Mouse (Mus musculus) midbrain, embryonic 11.5 days (tissue): ENCODE measurements around the gene Sstr3. TPM values are rescaled to one million over a fixed set of nuclear protein-coding genes. Genes with fewer than 3 reads are reported as not detected.

Experiments used
- ATAC-seq: fragments of 200-750 bp; cut with Nextera tagmentation; 2 replicates; pipeline ENCODE4 v1.8.0; 2017; ENCODE audit warnings: moderate TSS enrichment, moderate library complexity; ENCODE audit not compliant: low FRiP score
- DNase-seq: peaks from one replicate; pipeline ENCODE4 v3.0.0; 2015; ENCODE audit warnings: low spot score; ENCODE audit errors: missing footprints
- H3K27ac ChIP-seq: fragments of 300-500 bp; sonication (generic); 2 replicates; pipeline ENCODE4 v1.5.1; 2014; ENCODE audit warnings: low read depth, low read length
- H3K27me3 ChIP-seq: fragments of 300-500 bp; sonication (generic); 2 replicates; pipeline ENCODE4 v1.6.1; 2014; ENCODE audit warnings: mild to moderate bottlenecking, low read length, moderate library complexity, mixed read lengths; ENCODE audit not compliant: control insufficient read depth, insufficient read depth
- H3K36me3 ChIP-seq: fragments of 300-500 bp; sonication (generic); 2 replicates; pipeline ENCODE4 v1.6.1; 2014; ENCODE audit warnings: mild to moderate bottlenecking, low read length, moderate library complexity, mixed read lengths; ENCODE audit not compliant: control insufficient read depth, insufficient read depth
- H3K4me1 ChIP-seq: fragments of 300-500 bp; sonication (generic); 2 replicates; pipeline ENCODE4 v1.6.1; 2014; ENCODE audit warnings: low read length; ENCODE audit not compliant: control insufficient read depth, insufficient read depth
- H3K4me2 ChIP-seq: fragments of 300-500 bp; sonication (generic); 2 replicates; pipeline ENCODE4 v1.6.1; 2014; ENCODE audit warnings: mild to moderate bottlenecking, moderate library complexity
- H3K4me3 ChIP-seq: fragments of 300-500 bp; sonication (generic); 2 replicates; pipeline ENCODE4 v1.5.1; 2014; ENCODE audit warnings: low read depth, low read length
- H3K9ac ChIP-seq: fragments of 300-500 bp; sonication (generic); 2 replicates; pipeline ENCODE4 v1.6.1; 2014; ENCODE audit warnings: low read length
- H3K9me3 ChIP-seq: fragments of 300-500 bp; sonication (generic); 2 replicates; pipeline ENCODE4 v1.6.1; 2016; ENCODE audit warnings: low read length; ENCODE audit not compliant: control insufficient read depth
- WGBS: fragments of 180-500 bp; shearing (Covaris S2); extraction: QIAGEN DNeasy Blood & Tissue Kit; methylation state at CpG from one replicate; pipeline ENCODE4 v1.1.7; 2014; 5-methylcytosine and 5-hydroxymethylcytosine counted together
- polyA plus RNA-seq: library from polyadenylated mRNA; unstranded; fragments of >200 nt; fragmentation: Nextera tagmentation; extraction: Ambion mirVana; gene quantifications from 2 replicates; pipeline ENCODE4 v1.2.1, GENCODE M21; 2014

Gene Sstr3
- polyA plus RNA-seq, 1 experiment from 2014 or later, result not detected

DNA sequence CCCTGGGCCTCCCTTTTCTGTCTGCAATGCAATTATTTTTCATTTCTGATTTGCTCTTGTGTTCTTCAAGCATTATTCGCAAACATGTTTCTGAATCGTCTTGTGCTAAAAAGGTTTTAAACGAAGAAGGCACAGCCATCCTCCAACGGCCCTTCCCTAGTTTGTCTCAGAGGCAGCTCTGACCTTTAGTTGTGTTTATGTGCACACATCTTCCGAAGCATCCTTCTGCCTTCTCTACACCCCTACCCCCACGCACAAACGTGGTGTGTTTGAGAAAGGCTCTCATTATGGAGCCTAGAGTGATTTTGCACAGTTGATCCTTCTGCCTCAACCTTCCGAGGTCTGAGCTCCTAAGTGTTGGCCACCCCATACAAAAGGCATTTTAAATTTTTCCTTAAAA lies 4.2 kb upstream of the Sstr3 start:
- H3K9ac ChIP-seq, result no peak overlapping the region
- no peaks in the 10 kb centered on the region for H3K36me3 ChIP-seq
- H3K27ac ChIP-seq, result no peak overlapping the region
- 74% methylated on average over 8 of the region's 8 CpGs for WGBS
- H3K4me3 ChIP-seq, result no peak overlapping the region
- peaks cover 8% of the 10 kb centered on the region for H3K4me1 ChIP-seq
- no peak overlapping the region for H3K4me2 ChIP-seq
- ATAC-seq (no peak), DNase-seq (peak; percentile 79)
- H3K27me3 ChIP-seq, result no peaks in the 10 kb centered on the region
- no peaks in the 10 kb centered on the region for H3K9me3 ChIP-seq

DNA sequence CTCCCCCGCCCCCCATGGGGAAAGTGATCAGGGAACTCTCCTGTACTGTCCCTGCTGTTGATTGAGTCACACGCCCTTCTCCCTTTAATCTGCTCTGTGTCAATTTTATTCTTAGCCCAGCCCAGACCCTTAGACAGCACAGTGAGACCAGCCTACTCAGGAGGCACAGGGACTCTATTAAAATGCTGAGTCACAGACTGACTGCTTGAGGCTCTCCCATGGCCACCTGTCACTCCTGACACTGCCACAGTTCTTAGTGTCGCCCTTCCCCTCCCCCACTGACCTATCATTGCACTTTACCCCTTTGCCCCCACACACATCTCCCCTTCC lies 3.8 kb upstream of the Sstr3 start:
- H3K27me3 ChIP-seq, result no peaks in the 10 kb centered on the region
- WGBS, result 37% methylated on average over 3 of the region's 3 CpGs
- peak; percentile 33; the same call in 1 of the 2 replicates for ATAC-seq
- H3K27ac ChIP-seq, result no peak overlapping the region
- H3K4me1 ChIP-seq, result peaks cover 8% of the 10 kb centered on the region
- no peak overlapping the region for H3K4me3 ChIP-seq
- no peak overlapping the region for H3K4me2 ChIP-seq
- H3K9me3 ChIP-seq, result no peaks in the 10 kb centered on the region
- H3K9ac ChIP-seq, result no peak overlapping the region; the same call in 1 of the 2 replicates
- DNase-seq, result peak; percentile 60
- H3K36me3 ChIP-seq, result no peaks in the 10 kb centered on the region

DNA sequence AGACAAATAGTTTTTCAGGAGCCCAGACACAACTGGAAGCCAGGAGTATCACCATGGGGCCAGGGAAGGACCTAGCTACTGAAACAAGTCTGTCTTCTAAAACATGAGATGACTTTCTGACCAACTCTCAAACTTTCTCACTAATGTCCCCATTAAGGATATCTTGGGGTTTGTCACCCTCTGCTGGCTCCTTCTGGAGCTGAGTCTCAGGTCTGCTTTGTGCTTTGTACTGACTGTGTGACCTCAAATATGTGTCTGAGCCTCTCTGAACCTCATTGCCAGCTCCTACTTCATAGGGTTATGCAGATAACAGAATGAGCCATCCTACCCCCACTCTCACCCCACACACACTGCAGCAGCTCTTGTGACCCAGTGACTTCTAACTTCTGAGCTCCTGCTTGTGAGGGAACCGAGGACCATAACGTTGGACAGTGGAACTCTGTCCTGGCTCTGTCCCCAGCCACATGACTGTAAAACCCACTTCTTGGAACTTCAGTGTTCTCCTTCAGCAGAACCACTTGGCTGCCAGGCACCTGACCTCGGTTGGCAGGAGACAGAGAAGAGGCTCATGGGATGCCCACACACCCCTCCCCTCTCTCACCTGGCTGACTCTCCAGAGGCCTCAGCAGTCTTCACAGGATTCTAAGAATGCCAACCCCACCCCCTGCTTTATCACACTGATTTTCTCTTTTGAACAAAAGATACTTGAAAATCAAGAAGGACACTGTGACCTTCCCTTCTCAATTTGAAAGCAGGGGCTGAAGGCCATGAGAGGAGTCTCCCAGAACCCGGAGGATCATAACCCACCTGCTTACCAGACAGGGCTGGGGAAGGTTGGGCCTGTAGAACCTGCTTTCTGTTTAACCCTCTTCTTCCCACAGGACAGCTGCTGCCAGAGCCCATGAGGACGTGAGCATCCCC lies 3.2 kb upstream of the Sstr3 start:
- Histone ChIP-seq H3K4me3 (no peak overlapping the region), H3K27me3 (no peaks in the 10 kb centered on the region), H3K9me3 (no peaks in the 10 kb centered on the region), H3K36me3 (no peaks in the 10 kb centered on the region), H3K27ac (no peak overlapping the region), H3K9ac (no peak overlapping the region; the same call in 1 of the 2 replicates), H3K4me1 (peaks cover 8% of the 10 kb centered on the region), H3K4me2 (no peak overlapping the region)
- ATAC-seq, result no peak
- WGBS, result 59% methylated on average over 5 of the region's 5 CpGs
- peak; percentile 23 for DNase-seq

DNA sequence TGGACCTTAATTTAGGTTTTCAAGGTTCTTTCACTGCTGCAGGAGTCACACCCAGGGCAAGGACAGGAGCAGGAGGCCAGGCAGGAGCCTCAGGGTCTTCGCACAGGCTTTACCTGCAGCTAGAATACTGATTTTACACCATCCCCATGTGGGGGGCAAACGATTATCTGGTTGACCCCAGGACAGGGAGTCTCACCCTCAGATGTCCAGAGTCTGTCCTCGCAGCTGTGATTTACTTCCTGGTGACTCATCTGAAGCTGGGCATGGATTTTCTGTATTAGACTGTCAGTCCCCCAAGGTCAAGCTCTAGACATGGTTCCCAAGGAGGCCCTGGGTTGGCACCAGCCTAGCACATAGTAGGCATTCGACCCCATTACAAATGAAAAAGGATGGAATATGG lies 1.6 kb upstream of the Sstr3 start:
- Histone ChIP-seq H3K36me3 (no peaks in the 10 kb centered on the region), H3K9me3 (no peaks in the 10 kb centered on the region), H3K27ac (no peak overlapping the region), H3K9ac (no peak overlapping the region), H3K4me2 (no peak overlapping the region), H3K27me3 (no peaks in the 10 kb centered on the region), H3K4me3 (no peak overlapping the region), H3K4me1 (peaks cover 8% of the 10 kb centered on the region)
- WGBS, result 83% methylated on average over 4 of the region's 4 CpGs
- DNase-seq (peak; percentile 68), ATAC-seq (no peak)

DNA sequence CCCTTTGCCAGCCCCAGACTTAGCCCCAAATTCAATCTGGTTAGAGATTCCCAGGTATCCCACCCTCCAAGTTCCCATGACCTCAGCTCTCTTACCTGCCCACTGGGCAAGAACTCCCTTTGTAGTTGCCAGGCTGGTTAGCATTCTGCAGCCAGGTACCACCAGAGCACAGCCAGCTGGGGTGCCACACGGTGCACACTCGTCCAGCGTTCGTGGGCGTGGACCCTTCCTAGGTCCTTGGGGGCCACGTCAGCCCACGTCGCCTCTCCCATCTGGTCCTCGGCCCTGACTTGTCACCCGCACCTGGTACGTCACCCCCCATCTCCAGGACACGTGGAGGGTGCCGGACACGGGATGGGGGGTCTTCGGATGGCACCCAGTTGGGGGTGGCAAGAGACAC lies 444 bp downstream of the Sstr3 start:
- Histone ChIP-seq H3K9ac (no peak overlapping the region), H3K36me3 (no peaks in the 10 kb centered on the region), H3K4me2 (no peak overlapping the region), H3K4me3 (no peak overlapping the region), H3K27me3 (no peaks in the 10 kb centered on the region; the same call in 1 of the 2 replicates), H3K27ac (no peak overlapping the region), H3K9me3 (no peaks in the 10 kb centered on the region), H3K4me1 (peaks cover 8% of the 10 kb centered on the region)
- ATAC-seq, result no peak
- 80% methylated on average over 15 of the region's 15 CpGs for WGBS
- DNase-seq, result peak; percentile 56

DNA sequence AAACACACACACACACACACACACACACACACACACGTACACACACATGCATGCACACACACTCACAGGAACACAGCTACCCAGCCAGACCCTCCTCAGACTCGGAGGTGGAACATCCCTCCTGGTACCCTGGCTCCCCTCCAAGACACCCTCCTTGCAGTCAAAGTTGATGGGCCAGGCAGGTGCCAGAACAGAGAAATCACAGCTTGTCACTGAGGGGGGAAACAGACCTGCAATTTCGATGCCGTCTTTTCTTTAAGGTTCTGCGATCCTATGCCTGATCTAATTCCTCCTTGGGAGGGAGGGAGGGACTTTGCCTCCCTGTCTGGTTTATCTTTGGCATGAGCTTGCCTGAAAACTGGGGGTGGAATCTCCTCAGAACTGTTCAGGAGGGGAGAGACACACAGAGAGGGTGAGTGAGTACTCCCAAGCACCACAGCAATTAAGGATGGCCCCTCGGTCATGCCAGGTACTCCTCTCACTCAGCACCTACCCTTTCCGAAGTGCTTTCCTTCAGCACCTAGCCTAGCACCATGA lies 1.6 kb downstream of the Sstr3 start:
- Histone ChIP-seq H3K4me3 (no peak overlapping the region), H3K9ac (no peak overlapping the region), H3K4me1 (0 out of 2 replicates have a peak, but pooled peaks cover 2% of the 10 kb centered on the region), H3K36me3 (no peaks in the 10 kb centered on the region), H3K9me3 (no peaks in the 10 kb centered on the region), H3K27ac (no peak overlapping the region), H3K4me2 (no peak overlapping the region), H3K27me3 (no peaks in the 10 kb centered on the region; the same call in 1 of the 2 replicates)
- DNase-seq, result peak; percentile 64
- no peak for ATAC-seq
- WGBS, result 81% methylated on average over 7 of the region's 7 CpGs

DNA sequence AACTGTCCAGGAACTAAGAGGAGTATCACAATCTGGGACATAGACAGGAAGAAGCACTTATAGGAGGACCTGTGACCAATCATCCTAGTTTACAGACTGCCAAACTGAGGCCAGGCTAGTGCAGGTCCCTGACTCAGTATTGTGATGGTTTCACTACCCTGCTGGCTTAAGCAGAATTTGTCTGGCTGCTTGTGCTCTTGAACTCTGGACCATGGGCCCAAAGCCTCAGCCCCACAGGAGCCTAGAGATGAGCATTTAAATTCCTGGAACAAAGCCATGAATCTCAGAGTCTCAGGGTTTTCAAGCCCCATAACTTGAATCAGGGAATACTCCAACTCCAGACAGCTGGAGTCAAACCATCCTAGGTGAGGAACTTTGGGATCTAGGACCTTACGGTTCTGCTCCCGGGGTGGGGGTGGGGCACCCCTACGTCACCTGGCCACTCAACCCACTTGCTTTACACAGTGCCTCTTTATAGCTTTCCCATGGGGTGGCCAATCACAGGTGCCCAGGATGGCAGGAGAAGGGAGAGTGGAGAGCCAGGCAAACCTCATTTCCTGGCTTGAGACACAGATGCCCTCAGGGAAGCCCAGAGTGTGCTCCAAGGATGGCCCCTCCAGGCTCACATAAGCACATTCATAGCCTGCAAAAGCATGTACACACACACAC lies 2.3 kb downstream of the Sstr3 start:
- Histone ChIP-seq H3K27ac (no peak overlapping the region), H3K27me3 (no peaks in the 10 kb centered on the region; the same call in 1 of the 2 replicates), H3K9ac (no peak overlapping the region), H3K4me1 (0 out of 2 replicates have a peak, but pooled peaks cover 2% of the 10 kb centered on the region), H3K9me3 (no peaks in the 10 kb centered on the region), H3K36me3 (no peaks in the 10 kb centered on the region), H3K4me3 (no peak overlapping the region), H3K4me2 (no peak overlapping the region)
- DNase-seq (peak; percentile 62), ATAC-seq (no peak)
- 82% methylated on average over 3 of the region's 3 CpGs for WGBS

DNA sequence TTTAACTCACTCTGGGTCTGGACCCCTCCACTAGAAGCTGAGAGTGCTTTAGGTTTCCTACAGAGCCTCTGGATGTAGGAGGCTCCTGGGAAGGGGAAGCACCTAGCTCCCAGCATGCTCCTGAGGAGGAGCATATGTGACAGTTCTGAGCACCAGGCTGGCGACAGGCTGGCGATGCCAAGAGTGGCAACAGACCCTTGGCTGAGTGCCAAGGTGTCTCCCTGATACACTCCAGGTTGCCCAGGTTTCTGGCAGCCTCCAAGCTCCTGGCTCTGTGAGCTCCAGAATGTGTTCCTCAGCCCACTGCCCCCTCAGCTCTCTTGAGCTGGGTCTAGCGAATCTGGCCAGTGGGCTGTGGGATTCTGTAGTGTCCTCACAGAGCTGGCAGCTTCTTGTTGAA lies 2.9 kb downstream of the Sstr3 start:
- WGBS, result 88% methylated on average over 3 of the region's 3 CpGs
- H3K9me3 ChIP-seq, result no peaks in the 10 kb centered on the region
- no peaks in the 10 kb centered on the region; the same call in 1 of the 2 replicates for H3K27me3 ChIP-seq
- H3K4me3 ChIP-seq, result no peak overlapping the region
- H3K4me2 ChIP-seq, result no peak overlapping the region
- H3K9ac ChIP-seq, result no peak overlapping the region
- DNase-seq (peak; percentile 60), ATAC-seq (no peak)
- 0 out of 2 replicates have a peak, but pooled peaks cover 2% of the 10 kb centered on the region for H3K4me1 ChIP-seq
- no peaks in the 10 kb centered on the region for H3K36me3 ChIP-seq
- H3K27ac ChIP-seq, result no peak overlapping the region

DNA sequence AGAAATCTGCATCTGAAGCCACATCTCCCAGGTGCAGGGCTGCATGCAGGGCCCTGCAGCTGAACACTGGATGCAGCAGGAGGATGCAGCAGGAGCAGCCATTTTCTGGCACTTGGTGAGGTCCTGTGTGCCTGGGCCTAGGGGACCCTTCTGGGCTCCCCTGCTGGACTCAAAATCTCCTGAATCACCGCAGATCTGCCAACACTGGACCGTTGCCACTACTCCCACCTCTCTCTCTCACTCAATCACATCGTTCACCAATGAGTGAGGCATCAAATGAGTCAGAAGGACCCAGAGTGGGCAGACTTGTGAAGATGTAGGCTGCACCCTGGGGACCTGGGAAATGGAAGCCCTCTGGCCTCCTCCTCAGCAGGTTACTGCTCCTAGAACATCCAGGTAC lies 3.4 kb downstream of the Sstr3 start:
- Histone ChIP-seq H3K4me3 (no peak overlapping the region), H3K9me3 (no peaks in the 10 kb centered on the region), H3K36me3 (no peaks in the 10 kb centered on the region), H3K4me1 (peaks cover 3% of the 10 kb centered on the region; the same call in 1 of the 2 replicates), H3K27me3 (no peaks in the 10 kb centered on the region; the same call in 1 of the 2 replicates), H3K27ac (no peak overlapping the region), H3K4me2 (no peak overlapping the region), H3K9ac (no peak overlapping the region)
- peak; percentile 10 for DNase-seq
- 89% methylated on average over 3 of the region's 3 CpGs for WGBS
- ATAC-seq, result no peak
